Mouse (Mus musculus) embryo, embryonic 11 days (tissue): ENCODE data around the gene Musk.
A peak's percentile ranks its signal among the peaks of the same experiment; 100 is the strongest.

ENCODE experiments used
- DNase-seq: peaks from one replicate; pipeline ENCODE4 v3.0.0-alpha.2; 2015

The Musk gene

GRCm38 (mm10) chr4:58317536-58317935 lies 31.8 kb downstream of the Musk start:
- no peak for DNase-seq

GRCm38 (mm10) chr4:58320293-58320692 lies 34.5 kb downstream of the Musk start:
- DNase-seq = no peak

DNA sequence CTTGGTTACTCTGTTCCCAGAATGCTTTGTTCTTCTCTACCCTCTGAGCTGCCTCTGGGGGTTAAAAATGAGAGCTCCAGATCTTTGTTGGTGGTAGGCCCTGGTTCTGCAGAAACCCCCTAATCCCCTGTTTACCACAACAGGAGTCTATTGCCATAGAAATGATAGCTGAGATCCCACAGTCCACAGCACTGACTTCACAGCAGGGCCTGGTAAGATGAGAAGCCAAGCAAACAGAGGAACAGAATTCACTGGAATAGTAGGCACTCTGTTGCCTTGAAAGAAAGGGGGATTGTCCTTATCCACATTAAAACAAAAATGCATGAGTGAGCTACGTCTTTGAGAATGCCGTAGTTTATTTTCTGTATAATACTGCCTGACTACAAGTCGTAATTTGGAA lies 41.0 kb downstream of the Musk start:
- DNase-seq = peak; percentile 25

DNA sequence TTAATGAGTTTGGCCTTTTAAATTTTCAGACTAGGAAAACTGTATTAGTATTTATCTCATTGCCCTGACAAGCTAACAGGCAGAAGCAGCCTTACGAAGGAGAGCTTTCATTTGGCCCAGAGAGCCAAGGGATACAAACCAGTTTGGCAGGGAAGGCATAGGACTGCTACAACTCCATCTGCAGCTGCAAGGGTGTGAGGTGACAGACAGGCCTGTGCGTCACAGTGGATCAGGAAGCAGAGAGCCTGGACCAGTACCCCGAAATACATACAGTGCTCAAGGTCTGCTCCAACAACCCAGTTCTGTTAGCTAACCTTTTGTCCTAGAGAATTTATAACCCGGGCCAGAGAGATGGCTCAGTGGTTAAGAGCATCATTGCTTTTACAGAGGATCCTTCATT lies 42.5 kb downstream of the Musk start:
- no peak for DNase-seq

DNA sequence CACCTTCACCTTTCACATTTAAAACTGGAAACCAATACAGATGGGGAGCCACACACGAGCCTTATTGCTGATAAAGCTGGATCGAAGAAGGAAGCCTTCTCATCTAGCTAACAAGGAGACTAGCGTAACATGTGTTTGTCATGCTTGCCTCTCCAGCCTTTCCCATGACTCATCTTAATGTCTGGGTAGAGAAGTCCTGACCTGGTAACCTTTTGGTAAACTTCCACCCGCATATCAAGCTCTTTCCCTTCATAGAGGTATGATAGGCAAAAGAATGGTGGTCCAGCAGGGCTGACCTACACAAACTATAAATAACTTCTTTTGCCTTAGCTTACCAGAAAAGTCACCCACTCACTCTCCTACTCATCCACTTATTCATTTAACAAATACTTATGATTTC lies 44.3 kb downstream of the Musk start:
- no peak for DNase-seq

DNA sequence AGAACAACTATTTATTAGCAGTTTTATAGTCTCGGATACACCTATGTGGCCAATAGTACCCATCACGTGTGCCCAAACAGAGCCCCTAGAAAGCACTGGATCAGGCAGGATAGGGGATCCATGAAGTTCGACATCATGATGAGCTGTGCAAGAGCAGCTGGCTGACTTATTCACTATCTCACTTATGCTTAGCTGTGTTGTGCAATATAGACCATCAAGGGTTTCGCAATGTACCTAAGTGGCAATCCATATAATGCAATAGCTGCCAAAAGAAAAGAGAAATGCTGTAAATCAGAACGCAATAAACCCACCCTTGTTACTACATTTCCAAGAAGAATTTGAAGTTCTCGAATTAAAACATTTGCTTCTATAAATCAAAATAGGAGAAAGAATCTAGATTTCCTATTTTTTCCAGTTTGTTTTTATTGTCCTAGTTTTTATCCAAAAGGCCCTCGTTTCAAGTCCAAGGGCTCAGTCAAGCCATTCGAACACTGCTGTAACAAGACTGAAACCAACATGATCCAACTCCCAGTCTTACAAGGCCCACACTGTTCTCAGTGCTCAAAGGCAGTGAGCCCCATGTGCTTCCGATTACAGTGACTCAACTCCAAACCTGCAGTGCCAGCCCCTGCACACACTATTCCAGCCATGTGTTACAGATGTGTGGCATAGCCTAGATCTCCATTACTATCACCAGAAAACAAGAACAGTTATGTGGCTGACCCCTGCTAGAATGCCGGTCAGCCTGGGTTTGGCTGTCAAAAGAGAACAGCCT lies 45.3 kb downstream of the Musk start:
- peak; percentile 54 for DNase-seq

GRCm38 (mm10) chr4:58332394-58332793 lies 46.6 kb downstream of the Musk start:
- no peak for DNase-seq

DNA sequence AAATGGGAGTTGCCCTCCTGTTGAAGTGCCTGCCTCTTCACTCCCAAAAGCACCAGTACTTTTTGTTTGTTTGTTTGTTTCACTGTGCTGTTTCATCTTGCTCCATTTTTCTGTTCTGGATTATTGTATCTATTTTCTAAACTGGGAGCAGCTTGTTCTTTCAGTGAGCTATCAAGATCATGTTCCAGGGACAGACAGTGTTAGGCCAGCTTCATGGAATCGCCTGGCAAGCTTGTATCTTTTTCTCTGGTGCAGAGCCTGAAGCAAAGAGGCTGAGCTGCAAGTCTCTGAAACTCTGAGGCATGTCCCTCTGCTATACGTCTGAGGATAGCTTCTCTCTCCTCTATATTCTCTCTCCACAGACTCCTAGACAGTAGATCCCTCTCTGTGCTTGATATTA lies 50.5 kb downstream of the Musk start:
- DNase-seq = no peak

GRCm38 (mm10) chr4:58339226-58339625 lies 53.5 kb downstream of the Musk start:
- DNase-seq = peak; percentile 33

DNA sequence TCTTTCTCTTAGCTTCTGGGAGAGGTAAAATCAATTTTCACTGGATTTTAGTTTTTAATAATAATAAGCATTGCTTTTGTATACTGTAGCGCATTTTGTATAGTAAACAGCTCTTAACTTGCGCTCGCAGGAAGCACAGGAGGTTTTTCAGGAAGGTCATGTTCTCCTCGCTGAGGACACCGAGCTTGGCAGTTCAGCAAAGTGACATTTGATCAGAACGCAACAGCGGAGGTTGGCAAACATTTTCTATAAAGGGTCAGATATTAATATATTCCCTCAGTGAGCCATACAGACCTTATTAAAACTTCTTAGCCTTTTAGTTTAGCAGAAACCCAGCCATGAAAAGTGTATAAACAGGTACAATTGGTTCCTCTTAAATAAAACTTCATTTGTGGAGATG lies 64.4 kb downstream of the Musk start:
- DNase-seq = no peak

DNA sequence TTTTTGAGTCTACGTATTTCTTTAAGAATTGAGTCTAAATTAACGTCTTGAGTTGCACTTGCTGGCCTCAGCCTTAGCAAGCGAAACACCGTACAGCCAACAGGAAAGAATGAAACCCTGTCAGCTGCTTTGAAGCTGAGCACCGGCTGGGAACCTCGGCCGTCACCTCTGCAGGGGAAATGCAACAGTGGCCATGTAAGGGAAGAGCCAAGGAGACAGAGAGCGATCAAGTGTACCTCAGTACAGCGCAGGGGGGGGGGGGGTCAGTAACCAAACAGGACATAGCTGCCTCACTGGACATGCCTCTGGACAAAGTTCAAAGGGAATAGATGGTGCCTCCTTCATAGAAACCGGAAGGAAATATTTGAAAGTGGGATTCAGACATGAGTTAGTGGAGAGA lies 65.4 kb downstream of the Musk start:
- no peak for DNase-seq

- no peak for DNase-seq
Observed at GRCm38 (mm10) chr4:58351590-58351989, 65.8 kb downstream of the Musk start.

DNA sequence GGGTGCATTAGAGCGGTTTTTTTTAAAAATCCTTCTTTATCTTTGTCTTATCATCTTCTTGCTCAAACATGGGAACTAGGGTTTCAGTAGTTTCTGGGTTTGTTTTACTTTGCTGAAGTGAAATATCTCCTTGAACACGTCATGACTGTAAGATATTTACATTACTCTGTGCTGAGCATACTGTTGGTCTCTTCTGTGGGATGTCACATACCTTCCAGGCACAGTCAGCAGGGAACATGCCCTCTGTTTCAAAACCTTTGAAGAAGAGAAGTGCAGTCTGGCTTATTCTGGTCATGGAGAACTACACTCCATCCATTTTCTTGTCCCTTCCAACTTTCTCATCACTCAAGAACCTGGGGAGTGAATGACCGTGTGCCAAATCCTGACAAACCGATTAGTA lies 73.2 kb downstream of the Musk start:
- DNase-seq = no peak

DNA sequence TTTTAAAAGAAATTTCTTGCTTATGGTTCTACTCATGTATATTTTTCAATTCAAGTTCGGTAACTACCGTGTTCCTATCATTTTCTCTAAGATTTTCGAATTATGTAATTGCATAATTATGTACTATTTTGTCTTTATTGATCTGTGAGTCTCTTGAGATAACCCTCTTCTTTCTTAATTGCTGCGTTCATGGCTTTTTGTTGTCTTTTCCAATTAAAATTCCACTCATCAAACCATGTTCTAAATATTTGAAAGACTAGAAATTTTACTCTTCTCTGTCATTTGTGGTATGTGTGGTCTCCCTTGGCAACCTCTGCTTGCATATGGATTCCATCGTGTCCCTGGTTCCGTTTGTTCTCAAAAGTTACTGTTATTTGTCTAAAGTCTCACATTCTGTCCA lies 79.6 kb downstream of the Musk start:
- no peak for DNase-seq

DNA sequence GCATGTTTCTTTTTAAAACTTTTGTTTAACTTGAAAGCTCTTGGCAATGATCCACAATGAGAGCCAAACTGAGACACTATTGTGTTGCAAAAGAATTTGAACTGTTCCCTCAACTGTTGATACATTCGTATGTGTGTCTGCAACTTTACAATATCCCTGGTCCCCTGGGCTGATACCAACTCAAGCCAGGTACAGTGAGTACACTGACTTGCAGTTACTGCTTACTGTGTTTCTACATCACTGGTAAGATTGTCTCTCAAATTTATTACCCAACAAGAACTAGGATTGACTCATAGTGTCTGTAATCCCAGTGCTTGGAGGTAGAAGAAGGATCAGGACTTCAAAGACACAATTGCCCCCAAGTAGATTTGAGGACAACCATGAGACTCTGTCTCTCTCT lies 85.3 kb downstream of the Musk start:
- no peak for DNase-seq

DNA sequence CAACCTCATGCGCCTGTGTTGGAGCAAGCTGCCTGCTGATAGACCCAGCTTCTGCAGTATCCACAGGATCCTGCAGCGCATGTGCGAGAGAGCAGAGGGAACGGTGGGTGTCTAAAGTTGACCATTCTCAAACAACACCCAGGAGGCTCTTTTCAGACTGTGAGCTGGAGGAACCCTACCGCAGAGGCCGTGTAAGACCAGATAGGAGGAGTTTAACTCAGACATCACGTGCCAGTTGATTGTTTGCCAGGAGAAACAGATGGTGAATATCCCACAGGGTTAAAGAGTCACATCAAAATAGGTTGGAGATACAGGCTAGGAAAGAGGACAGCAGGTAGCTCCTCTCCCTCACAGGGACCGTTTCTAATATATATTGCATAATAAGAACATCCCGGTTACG lies 87.8 kb downstream of the Musk start:
- DNase-seq = no peak

- no peak for DNase-seq
Observed at GRCm38 (mm10) chr4:58374141-58374870, 88.5 kb downstream of the Musk start.

- DNase-seq = no peak
Observed at GRCm38 (mm10) chr4:58379186-58379585, 93.4 kb downstream of the Musk start.

DNA sequence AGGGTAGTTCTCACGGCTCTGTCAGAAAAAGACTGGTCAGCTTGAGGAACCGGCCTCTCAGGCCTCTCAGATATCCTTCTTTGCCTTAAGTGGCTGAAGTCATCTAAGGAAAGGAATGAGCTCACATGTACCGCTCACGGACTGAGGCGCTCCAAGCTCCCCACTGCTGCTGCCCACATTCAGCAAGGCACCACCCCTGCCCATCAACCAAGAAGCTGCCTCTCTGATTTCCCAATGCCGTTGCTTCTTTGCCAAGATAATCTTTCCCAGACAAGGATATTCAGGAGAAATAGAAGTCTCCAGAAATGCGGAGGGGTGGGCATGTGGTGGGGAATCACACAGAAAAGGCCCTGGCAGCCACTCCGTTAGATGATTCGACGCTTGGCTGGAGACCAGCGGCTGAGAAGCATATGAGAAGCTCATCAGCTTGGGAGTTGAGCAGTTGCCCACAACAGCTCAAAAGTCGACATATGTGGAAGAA lies 115.1 kb downstream of the Musk start:
- no peak for DNase-seq

DNA sequence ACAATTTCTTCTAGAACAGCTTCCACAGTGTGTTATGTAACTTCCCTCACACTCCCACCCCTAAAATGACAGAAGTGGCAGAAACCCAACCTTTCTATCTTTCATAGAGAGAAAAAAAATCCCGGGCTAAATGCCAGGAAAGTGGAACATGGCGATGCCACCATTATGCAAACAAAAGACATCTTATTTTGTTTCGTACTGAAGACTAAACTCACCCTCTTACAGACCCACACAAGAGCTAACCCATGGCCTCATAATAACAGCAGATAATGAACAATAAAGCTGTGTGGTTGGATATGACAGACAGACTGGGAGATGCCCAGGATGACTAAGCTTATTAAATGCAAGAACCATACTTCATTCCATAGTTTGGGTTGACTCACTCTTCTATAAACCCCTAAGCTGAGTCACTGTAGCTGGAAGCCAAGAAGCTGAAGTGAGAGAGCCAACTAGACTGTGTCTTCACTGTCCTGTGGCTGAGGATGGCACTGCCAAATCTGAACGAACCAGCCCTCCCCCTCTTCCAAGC lies 116.3 kb downstream of the Musk start:
- no peak for DNase-seq

GRCm38 (mm10) chr4:58413188-58414185 lies 127.7 kb downstream of the Musk start:
- DNase-seq = peak; percentile 5

GRCm38 (mm10) chr4:58415537-58415936 lies 129.8 kb downstream of the Musk start:
- DNase-seq = no peak

DNA sequence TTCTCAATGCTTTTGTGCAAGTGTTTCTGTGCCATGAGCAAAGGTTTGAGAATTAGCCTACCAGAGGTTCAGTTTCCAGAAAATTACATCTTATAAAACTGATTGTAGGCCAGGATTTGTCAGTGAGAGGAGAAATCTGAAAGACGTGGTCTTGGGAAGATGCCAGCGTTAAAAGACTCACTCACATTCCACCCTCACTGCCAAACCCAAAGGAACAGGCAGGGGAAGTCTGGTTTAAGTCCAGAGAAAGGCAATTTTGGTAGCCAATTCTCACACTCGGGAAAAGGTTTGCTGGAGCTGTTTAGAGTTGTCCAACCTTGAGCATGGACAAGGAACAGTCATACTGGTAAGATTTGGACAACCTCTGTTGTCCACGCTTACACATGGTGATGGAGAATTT lies 131.6 kb downstream of the Musk start:
- DNase-seq = no peak
